Mouse (Mus musculus) cortical plate, adult 2 months (tissue): ENCODE data around the gene Gipr. TPM values are rescaled to one million over a fixed set of nuclear protein-coding genes. Genes with fewer than 3 reads are reported as not detected.
A peak's percentile ranks its signal among the peaks of the same experiment; 100 is the strongest.

Experiments
- H3K27ac ChIP-seq: fragments of 200-500 bp; 2 replicates; pipeline ENCODE4 v1.5.1; 2012; ENCODE audit warnings: low read length, control low read depth, inconsistent platforms; ENCODE audit not compliant: insufficient read depth
- H3K4me1 ChIP-seq: fragments of 200-500 bp; 2 replicates; pipeline ENCODE4 v1.6.1; 2011; ENCODE audit warnings: low read length; ENCODE audit not compliant: control insufficient read depth, insufficient read depth
- H3K4me3 ChIP-seq: fragments of 200-500 bp; 2 replicates; pipeline ENCODE4 v1.5.1; 2011; ENCODE audit warnings: mild to moderate bottlenecking, low read length, control low read depth; ENCODE audit not compliant: insufficient read depth
- CTCF ChIP-seq: fragments of 200-500 bp; IDR thresholded peaks from 2 replicates; pipeline ENCODE4 v1.5.1; 2011; ENCODE audit warnings: mild to moderate bottlenecking, control low read depth, low read length; ENCODE audit not compliant: insufficient read depth; ENCODE audit errors: extremely low read depth
- POLR2A ChIP-seq: fragments of 200-500 bp; IDR thresholded peaks from 2 replicates; pipeline ENCODE4 v1.6.1; 2011; ENCODE audit warnings: mild to moderate bottlenecking, low read length, control low read depth; ENCODE audit not compliant: insufficient read depth; ENCODE audit errors: extremely low read depth
- polyA plus RNA-seq: library from polyadenylated mRNA; depleted of rRNA; stranded (reverse); fragments of >200 nt; gene quantifications from 2 replicates; pipeline ENCODE4 v1.2.3, GENCODE M21; 2012

Gene Gipr
- polyA plus RNA-seq, 1 experiment = 3.9 TPM

DNA sequence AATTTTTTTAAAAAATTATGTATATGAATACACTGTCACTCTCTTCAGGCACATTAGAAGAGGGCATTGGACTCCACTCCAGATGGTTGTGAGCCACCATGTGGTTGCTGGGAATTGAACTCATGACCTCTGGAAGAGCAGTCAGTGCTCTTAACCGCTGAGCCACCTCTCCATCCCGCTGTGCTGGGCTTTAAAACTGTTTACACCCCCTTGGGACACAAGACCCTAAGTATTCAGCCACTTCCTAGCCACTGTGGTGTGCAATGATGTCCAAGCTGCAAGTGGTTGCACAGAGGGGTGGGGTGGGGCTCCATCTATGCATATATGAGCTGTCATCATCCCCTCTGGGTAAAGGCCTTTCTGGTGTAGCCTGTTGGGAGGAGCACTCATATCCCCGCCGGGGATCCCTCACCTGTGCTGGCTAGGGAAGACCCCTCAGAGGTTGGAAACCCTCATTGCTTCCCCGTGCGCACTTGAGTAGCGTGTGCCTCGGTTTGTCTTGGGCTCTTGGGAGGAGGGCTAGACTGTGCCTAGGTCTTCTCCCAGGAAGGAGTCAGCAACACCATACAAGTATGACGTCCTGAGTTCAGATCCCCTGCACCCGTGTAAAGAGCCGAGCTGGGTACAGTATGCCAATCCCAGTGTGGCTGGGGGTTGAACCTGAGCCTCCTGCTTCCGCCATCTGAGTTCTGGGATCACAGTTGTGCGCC is 42.4 kb upstream of the Gipr start:
- H3K4me3 ChIP-seq = no peak overlapping the region
- no peak overlapping the region for H3K27ac ChIP-seq
- TF ChIP-seq POLR2A = no peak
- no peak for TF ChIP-seq CTCF
- 0 out of 2 replicates have a peak, but pooled peaks cover 2% of the 10 kb centered on the region for H3K4me1 ChIP-seq

DNA sequence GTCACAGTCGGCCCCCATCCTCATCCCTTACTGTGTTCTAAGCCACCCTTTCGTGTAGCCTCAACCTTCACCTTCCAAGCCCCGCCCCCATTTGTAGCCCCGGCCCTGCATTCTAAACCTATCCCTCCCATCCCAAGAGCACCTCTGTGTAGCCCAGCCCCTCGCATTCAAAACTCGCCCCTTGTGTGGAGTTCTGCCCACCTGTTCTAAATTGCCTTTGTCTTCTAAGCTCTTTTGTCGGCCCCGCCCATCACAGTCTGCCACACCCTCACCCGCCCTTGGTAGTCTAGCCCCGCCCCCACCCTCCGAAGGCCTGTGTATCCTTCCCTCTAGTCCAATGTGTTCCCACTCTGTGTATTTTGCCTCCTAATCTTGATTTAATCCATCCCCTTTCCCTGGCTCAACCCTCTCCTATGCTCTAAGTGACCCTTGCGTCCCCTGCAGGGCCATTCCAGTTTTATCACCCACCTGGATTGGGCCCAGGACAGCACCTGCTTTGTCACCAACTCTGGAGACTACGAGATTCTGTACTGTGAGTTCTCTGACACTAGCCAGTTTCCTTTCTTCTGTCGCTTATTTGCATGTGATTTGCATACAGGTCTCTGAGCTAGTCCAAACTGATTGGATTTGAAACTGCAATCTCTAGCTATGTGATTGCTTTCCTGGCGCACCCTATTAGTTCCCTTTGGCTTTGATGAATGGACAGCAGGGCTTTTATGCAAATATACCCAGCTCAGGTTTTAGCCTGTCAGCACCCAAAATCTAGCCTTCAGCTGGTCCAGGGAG is 36.3 kb upstream of the Gipr start:
- TF ChIP-seq CTCF = no peak
- no peak for TF ChIP-seq POLR2A
- Histone ChIP-seq H3K4me3 (no peak overlapping the region), H3K4me1 (no peaks in the 10 kb centered on the region), H3K27ac (no peak overlapping the region)

DNA sequence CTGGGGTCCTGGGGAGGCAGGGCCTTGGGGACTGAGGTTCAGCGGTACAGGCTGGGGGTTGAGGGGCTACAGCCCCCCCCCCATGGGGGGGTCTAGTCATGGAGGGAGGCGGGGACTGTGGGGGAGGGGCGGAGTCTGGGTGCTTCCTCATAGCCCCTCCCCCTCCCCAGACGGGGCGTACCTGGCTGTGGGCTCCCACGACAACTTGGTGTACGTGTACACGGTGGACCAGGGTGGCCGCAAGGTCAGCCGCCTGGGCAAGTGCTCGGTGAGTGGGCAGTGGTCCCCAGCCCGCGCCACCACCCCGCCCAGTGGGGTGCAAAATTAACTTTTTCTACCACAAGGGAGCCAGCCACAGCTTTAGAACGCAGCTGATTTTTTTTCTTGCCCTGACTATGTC is 35.7 kb upstream of the Gipr start:
- TF ChIP-seq POLR2A = no peak
- TF ChIP-seq CTCF = no peak
- H3K27ac ChIP-seq = no peak overlapping the region
- no peaks in the 10 kb centered on the region for H3K4me1 ChIP-seq
- no peak overlapping the region for H3K4me3 ChIP-seq

DNA sequence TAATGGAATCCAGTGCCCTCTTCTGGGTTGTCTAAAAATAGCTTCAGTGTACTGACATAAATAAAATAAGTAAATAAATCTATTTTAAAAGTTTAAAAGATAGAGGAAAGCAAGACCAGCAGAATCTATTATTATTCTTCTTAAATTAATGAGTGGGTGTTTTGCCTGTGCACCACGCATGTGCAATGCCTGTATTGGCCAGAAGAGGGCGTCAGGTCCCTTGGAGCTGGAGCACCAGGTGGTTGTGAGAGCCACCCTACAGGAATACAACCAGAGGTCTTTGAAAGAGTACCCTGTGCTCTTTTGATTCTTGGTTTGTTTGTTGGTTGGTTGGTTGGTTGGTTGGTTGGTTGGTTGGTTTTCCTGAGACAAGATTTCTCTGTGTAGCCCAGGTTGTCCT is 32.1 kb upstream of the Gipr start:
- H3K4me1 ChIP-seq = no peaks in the 10 kb centered on the region
- TF ChIP-seq CTCF (peak; percentile 50), POLR2A (no peak)
- H3K27ac ChIP-seq = no peak overlapping the region
- no peak overlapping the region for H3K4me3 ChIP-seq

DNA sequence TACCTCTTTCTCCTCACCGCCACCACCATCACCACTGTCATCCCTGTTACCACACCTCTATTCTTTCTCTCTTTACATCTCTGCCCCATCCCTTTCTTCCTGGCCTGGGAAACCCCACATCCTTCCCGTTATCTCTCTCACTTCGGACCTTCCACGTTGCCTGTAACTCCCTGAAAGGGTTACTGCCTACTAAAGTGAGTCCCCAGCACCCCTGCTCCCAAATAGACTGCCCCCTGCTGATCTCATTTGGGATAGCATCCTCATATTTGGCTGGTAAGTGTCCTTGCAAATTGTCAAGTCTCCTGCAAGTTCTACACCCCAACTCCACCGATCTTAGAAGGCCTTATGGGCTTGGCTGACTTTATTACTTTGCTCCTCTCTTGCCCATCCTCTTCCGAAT is 30.7 kb upstream of the Gipr start:
- Histone ChIP-seq H3K4me1 (no peaks in the 10 kb centered on the region), H3K27ac (no peak overlapping the region), H3K4me3 (no peak overlapping the region)
- no peak for TF ChIP-seq POLR2A
- TF ChIP-seq CTCF = peak; percentile 62

DNA sequence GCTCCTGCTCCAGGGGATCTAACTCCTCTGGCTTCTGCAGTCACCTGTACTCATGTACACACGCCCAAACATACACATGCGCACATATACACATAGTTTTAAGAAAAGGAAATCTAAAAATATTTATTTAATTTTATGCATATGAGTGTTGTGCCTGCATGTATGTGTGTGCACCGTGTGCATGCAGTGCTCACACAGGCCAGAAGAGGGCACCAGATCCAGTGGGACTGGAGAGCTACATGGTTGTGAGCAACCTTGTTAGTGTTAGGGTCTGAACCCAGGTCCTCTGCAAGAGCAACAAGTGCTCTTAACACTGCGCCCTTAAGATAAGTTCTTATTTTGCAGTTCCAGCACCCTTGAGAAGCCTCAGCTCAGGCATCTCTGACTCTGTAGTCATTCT is 28.7 kb upstream of the Gipr start:
- H3K4me1 ChIP-seq = no peaks in the 10 kb centered on the region
- H3K4me3 ChIP-seq = no peak overlapping the region
- TF ChIP-seq CTCF = peak; percentile 34; the same call in 1 of the 2 replicates
- no peak for TF ChIP-seq POLR2A
- no peak overlapping the region for H3K27ac ChIP-seq

DNA sequence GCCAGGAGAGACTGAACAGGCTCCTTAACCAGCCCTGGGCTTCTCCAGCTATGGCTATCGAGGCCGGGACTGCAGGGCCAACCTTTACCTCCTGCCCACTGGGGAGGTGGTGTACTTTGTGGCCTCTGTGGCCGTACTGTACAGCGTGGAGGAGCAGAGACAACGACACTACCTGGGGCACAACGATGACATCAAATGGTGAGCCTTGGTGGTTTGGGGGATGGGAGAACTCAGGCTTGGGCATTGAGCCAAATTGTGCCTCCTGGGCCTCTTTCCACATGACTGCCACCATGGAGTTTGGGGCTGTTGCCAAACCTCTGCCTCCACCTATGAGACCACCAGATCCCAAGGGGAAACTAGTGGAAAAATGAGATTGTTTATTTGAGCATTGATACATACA is 18.8 kb upstream of the Gipr start:
- Histone ChIP-seq H3K27ac (peak overlapping the region; percentile 76), H3K4me3 (no peak overlapping the region), H3K4me1 (peaks cover 3% of the 10 kb centered on the region; the same call in 1 of the 2 replicates)
- TF ChIP-seq POLR2A = 0 out of 2 replicates have a peak, but pooled peaks have one; percentile 30
- TF ChIP-seq CTCF = no peak

DNA sequence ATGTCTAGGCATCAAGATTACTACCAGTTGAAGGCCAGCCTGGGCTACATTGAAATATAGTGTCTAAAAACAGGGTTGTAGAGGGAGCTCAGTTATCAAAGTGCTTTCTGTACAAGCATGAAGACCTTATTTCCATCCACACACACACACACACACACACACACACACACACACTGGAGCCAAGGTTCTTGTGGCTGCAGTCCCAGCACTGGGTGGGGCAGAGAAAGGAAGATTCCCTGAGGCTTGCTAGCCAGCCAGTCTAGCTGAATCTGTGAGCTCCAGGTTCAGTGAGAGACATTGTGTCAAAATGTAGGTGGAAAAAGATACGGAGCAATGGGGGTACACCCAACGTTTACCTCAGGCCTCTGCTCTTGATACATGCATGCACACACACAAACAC is 18.3 kb upstream of the Gipr start:
- H3K4me1 ChIP-seq = peaks cover 3% of the 10 kb centered on the region; the same call in 1 of the 2 replicates
- TF ChIP-seq CTCF (no peak), POLR2A (no peak)
- no peak overlapping the region for H3K4me3 ChIP-seq
- peak overlapping the region; percentile 76 for H3K27ac ChIP-seq

DNA sequence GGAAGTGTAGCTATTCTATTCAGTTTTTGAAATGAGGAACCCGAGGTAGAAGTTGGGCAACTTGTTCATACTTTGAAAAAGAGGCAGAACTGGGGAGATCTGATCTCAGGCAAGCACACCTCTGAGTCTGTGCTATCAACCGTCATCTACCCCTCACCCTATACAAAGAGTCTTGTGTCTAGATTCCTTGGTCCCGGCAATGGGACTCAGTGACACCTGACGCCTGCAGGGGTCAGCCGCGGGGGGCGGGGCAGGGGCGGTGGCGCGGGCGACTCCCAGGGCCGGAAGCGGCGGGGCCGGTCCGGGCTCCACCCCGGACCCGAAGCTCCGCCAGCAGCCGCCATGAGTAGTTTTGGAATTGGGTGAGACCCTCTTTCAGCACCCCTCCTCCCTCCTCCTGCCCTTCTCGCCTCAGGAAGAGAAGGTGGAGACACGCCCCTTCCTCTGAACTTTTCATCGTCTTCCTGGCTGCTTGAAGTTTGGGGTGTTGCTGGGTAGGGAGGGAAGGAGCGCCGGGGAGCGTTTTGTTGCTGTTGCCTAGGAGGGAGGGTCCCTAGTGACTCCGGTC is 15.0 kb upstream of the Gipr start:
- H3K27ac ChIP-seq = 0 out of 2 replicates have a peak overlapping the region, but pooled peaks have one; percentile 32
- TF ChIP-seq CTCF = no peak
- no peak for TF ChIP-seq POLR2A

More for the DNA sequence above, 15.0 kb upstream of the Gipr start:
- Histone ChIP-seq H3K4me1 (peaks cover 3% of the 10 kb centered on the region; the same call in 1 of the 2 replicates), H3K4me3 (peak overlapping the region; percentile 26)
